Mouse (Mus musculus): ENCODE measurements around the gene Wapl.

Wapl gene

GRCm38 (mm10) chr14:34673395-34674228 lies at the start of gene Wapl:
Gene Wapl (plus strand): TSS chr14:34673928.
- peak; percentile 97 to 99 for DNase-seq

GRCm38 (mm10) chr14:34626824-34627223 lies 46.9 kb upstream of the Wapl start:
- no peak for DNase-seq

GRCm38 (mm10) chr14:34632722-34633448 lies 40.8 kb upstream of the Wapl start:
- DNase-seq, result no peak

GRCm38 (mm10) chr14:34635192-34635591 lies 38.5 kb upstream of the Wapl start:
- no peak for DNase-seq

- DNase-seq, result no peak
These were observed 38.0 kb upstream of the Wapl start for GRCm38 (mm10) chr14:34635721-34636120.

- no peak for DNase-seq
These were observed 29.6 kb upstream of the Wapl start for GRCm38 (mm10) chr14:34644140-34644539.

GRCm38 (mm10) chr14:34647870-34648475 lies 25.8 kb upstream of the Wapl start:
- DNase-seq, result no peak

- DNase-seq, result no peak
These were observed 16.6 kb upstream of the Wapl start for GRCm38 (mm10) chr14:34657131-34657530.

GRCm38 (mm10) chr14:34660351-34660787 lies 13.4 kb upstream of the Wapl start:
- no peak for DNase-seq

- DNase-seq, result peak; percentile 8 to 19
These were observed 12.7 kb upstream of the Wapl start for GRCm38 (mm10) chr14:34660788-34661591.

- DNase-seq, result peak; percentile 57 to 65
These were observed 11.9 kb upstream of the Wapl start for GRCm38 (mm10) chr14:34661621-34662477.

GRCm38 (mm10) chr14:34662478-34662826 lies 11.3 kb upstream of the Wapl start:
- no peak for DNase-seq

GRCm38 (mm10) chr14:34663381-34663780 lies 10.3 kb upstream of the Wapl start:
- DNase-seq, result no peak

- DNase-seq, result no peak
These were observed 4.6 kb upstream of the Wapl start for GRCm38 (mm10) chr14:34669082-34669481.

GRCm38 (mm10) chr14:34670256-34670655 lies 3.5 kb upstream of the Wapl start:
- no peak for DNase-seq

GRCm38 (mm10) chr14:34674229-34674791 lies 582 bp downstream of the Wapl start:
- peak; percentile 67 to 73 for DNase-seq

- DNase-seq, result no peak
These were observed 1.2 kb downstream of the Wapl start for GRCm38 (mm10) chr14:34674932-34675331.

- DNase-seq, result no peak
These were observed 1.7 kb downstream of the Wapl start for GRCm38 (mm10) chr14:34675347-34675865.

GRCm38 (mm10) chr14:34680815-34681214 lies 7.1 kb downstream of the Wapl start:
- no peak for DNase-seq

GRCm38 (mm10) chr14:34684989-34685388 lies 11.3 kb downstream of the Wapl start:
- no peak for DNase-seq

- no peak for DNase-seq
These were observed 20.2 kb downstream of the Wapl start for GRCm38 (mm10) chr14:34693970-34694369.

All from cerebellum, postnatal 10 days (tissue).